Mouse (Mus musculus): Measurements from ENCODE around the gene Gga3.

DNA sequence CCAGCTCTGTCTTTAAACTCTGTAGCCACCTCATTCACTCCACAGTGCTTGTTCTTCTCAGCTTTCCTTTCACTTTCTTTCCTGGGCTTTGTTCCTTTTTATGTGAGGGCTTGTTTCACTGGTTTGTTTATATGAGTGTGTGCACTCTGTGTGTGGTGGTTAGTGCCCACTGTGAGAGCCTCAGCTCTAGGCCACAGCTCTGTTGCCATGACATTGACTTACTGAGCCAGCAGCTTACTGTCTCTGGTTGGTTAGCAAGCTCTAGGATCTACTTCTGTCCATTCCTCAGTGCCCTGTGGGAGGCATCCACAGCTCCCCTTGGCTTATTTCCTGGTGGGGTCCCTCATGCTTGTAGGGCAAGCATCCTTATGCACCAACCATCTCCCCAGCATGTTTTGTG is 24.8 kb downstream of the Gga3 start:
- TF ChIP-seq CTCF (IDR thresholded peaks at IDR 0.05; ENCODE audit: low read depth) (no peak), EP300 (IDR thresholded peaks at IDR 0.05; ENCODE audit: low read depth) (no peak)
